In genomic region chr4:136519866-136520265, GRCm38 (mm10) we compare ENCODE assay signal across 18 mouse cellular contexts. TPM values are rescaled to one million over a fixed set of nuclear protein-coding genes. Genes with fewer than 3 reads are reported as not detected.
"Had no signal": no experiment of that assay in that cellular context is flagged by ENCODE, and none has a peak within 500 bp of the region (broad histone marks: within the 10 kb centered on the region; RNA-seq: fewer than 3 reads in every experiment).

No protein-coding gene starts in this region.

- H3K27me3 ChIP-seq: neural tube, embryonic 12.5 days; neural tube, embryonic 13.5 days; neural tube, embryonic 15.5 days; stomach, embryonic 15.5 days had no signal

- H3K36me3 ChIP-seq: neural tube, embryonic 15.5 days; stomach, embryonic 15.5 days had no signal

- H3K4me1 ChIP-seq: neural tube, embryonic 12.5 days; neural tube, embryonic 15.5 days; stomach, embryonic 15.5 days had no signal

- H3K4me3 ChIP-seq: neural tube, embryonic 12.5 days; neural tube, embryonic 13.5 days; neural tube, embryonic 15.5 days; stomach, embryonic 15.5 days had no signal

- DNase-seq: retina, postnatal 1 day; right cerebral cortex, adult 18-20 months; right cerebral cortex, postnatal 14 days; right cerebral cortex, postnatal 25 days; right cerebral cortex, postnatal 4 days; spleen, adult 18-20 months; thymus, adult 18-20 months; thymus, adult 2 months; thymus, postnatal 14 days; thymus, postnatal 36 days; thymus, postnatal 4 days had no signal

- H3K27ac ChIP-seq: neural tube, embryonic 12.5 days; neural tube, embryonic 13.5 days; neural tube, embryonic 15.5 days; stomach, embryonic 15.5 days; stomach, postnatal 0 days had no signal

- H3K9me3 ChIP-seq: neural tube, embryonic 12.5 days; neural tube, embryonic 13.5 days; neural tube, embryonic 15.5 days; stomach, embryonic 15.5 days had no signal

- H3K9ac ChIP-seq: neural tube, embryonic 12.5 days; neural tube, embryonic 13.5 days; neural tube, embryonic 15.5 days; stomach, embryonic 15.5 days had no signal

RNA-seq across cellular contexts. Expression of gene 6030445D17Rik, which starts 57.8 kb away (rescaled TPM):
- total RNA-seq: neutrophil, adult 5-6 weeks had no signal
- polyA plus RNA-seq: testis, adult 2 months had no signal
